Mouse (Mus musculus): Measurements from ENCODE around the gene Tmem170b. TPM values are rescaled to one million over a fixed set of nuclear protein-coding genes. Genes with fewer than 3 reads are reported as not detected.

Gene Tmem170b
- polyA plus RNA-seq (2015; fragmentation: Nextera tagmentation; extraction: Ambion mirVana) = 11.0 and 11.1 TPM in 2 replicates

GRCm38 (mm10) chr13:41605099-41606010 lies at the start of gene Tmem170b:
Gene Tmem170b (plus strand): TSS chr13:41605907.
- WGBS = under 1% methylated on average over 53 of the region's 87 CpGs
- H3K36me3 ChIP-seq (ENCODE audit: control insufficient read depth, insufficient read depth, low read length) = no peaks in the 10 kb centered on the region
- H3K4me2 ChIP-seq (ENCODE audit: low read depth, low read length) = peak within 1 kb of the TSS; percentile 78
- peak; percentile 99 for ATAC-seq (ENCODE audit: low read depth)
- peak within 1 kb of the TSS; percentile 89 for H3K9ac ChIP-seq (ENCODE audit: low read length)
- peaks cover 3% of the 10 kb centered on the region; the same call in 1 of the 2 replicates for H3K4me1 ChIP-seq (replicated peaks; ENCODE audit: control insufficient read depth, insufficient read depth, low read length)
- H3K27ac ChIP-seq (ENCODE audit: low read length) = peak within 1 kb of the TSS; percentile 91
- no peaks in the 10 kb centered on the region for H3K27me3 ChIP-seq (ENCODE audit: control insufficient read depth, insufficient read depth, low read depth, low read length)
- H3K4me3 ChIP-seq (ENCODE audit: low read length) = peak within 1 kb of the TSS; percentile 69
- H3K9me3 ChIP-seq (ENCODE audit: control insufficient read depth, low read length) = no peaks in the 10 kb centered on the region

- no peaks in the 10 kb centered on the region for H3K36me3 ChIP-seq (ENCODE audit: control insufficient read depth, insufficient read depth, low read length)
- H3K27me3 ChIP-seq (ENCODE audit: control insufficient read depth, insufficient read depth, low read depth, low read length) = no peaks in the 10 kb centered on the region
- H3K4me3 ChIP-seq (ENCODE audit: low read length) = no peak overlapping the region
- no peaks in the 10 kb centered on the region for H3K9me3 ChIP-seq (ENCODE audit: control insufficient read depth, low read length)
- H3K27ac ChIP-seq (ENCODE audit: low read length) = no peak overlapping the region
- ATAC-seq (ENCODE audit: low read depth) = no peak
- no peak overlapping the region for H3K9ac ChIP-seq (ENCODE audit: low read length)
- H3K4me2 ChIP-seq (ENCODE audit: low read depth, low read length) = no peak overlapping the region
- H3K4me1 ChIP-seq (replicated peaks; ENCODE audit: control insufficient read depth, insufficient read depth, low read length) = peaks cover 10% of the 10 kb centered on the region
- 81% methylated on average over 4 of the region's 4 CpGs for WGBS
Measured at GRCm38 (mm10) chr13:41561024-41561423, 44.7 kb upstream of the Tmem170b start.

DNA sequence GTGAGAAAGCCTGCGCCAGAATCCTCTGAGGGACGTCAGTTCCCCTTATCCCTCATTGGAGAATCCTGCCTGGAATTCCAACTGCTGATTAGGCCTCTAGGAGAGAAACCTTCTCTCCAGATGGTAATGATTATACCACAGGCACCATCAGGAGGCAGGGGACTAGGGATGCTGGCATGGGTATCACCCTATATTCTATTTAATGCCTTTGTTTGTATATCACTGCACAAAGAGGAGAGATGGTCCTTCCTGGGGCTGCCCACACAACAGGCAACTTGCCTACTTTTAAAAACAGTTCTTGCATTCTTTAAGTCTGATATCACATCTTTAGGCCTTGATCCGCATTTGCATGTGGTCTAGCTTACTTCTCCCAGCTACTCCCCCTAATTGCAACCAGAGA lies 37.3 kb upstream of the Tmem170b start:
- Histone ChIP-seq H3K4me1 (replicated peaks; ENCODE audit: control insufficient read depth, insufficient read depth, low read length) (peaks cover 10% of the 10 kb centered on the region), H3K27ac (ENCODE audit: low read length) (peak overlapping the region; percentile 29; the same call in 1 of the 2 replicates), H3K36me3 (ENCODE audit: control insufficient read depth, insufficient read depth, low read length) (no peaks in the 10 kb centered on the region), H3K9me3 (ENCODE audit: control insufficient read depth, low read length) (no peaks in the 10 kb centered on the region), H3K9ac (ENCODE audit: low read length) (no peak overlapping the region), H3K4me3 (ENCODE audit: low read length) (no peak overlapping the region), H3K27me3 (ENCODE audit: control insufficient read depth, insufficient read depth, low read depth, low read length) (no peaks in the 10 kb centered on the region), H3K4me2 (ENCODE audit: low read depth, low read length) (no peak overlapping the region)
- WGBS = 64% methylated on average over 3 of the region's 3 CpGs
- ATAC-seq (ENCODE audit: low read depth) = no peak

DNA sequence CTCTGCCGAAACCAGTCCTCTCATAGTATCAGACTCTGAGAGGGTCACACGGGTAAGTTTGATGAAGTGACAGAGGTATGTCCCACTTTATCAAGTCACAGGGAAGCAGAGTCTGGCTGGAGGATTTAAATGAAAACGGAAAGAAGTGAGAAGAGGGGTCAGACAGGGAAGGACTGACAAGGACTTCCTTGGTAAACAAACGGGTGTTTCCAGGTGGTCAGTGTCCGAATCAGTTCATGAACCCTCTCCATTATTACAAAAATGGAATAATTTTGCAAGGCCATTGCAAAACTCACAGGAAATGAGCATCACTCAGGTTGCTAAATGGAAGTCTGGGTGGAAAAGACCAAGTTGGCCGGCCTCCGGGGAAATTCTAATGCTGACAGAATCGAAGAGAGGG lies 36.8 kb upstream of the Tmem170b start:
- no peaks in the 10 kb centered on the region for H3K36me3 ChIP-seq (ENCODE audit: control insufficient read depth, insufficient read depth, low read length)
- H3K4me2 ChIP-seq (ENCODE audit: low read depth, low read length) = no peak overlapping the region
- 30% methylated on average over 8 of the region's 8 CpGs for WGBS
- H3K27ac ChIP-seq (ENCODE audit: low read length) = peak overlapping the region; percentile 29; the same call in 1 of the 2 replicates
- no peak overlapping the region for H3K9ac ChIP-seq (ENCODE audit: low read length)
- peak; percentile 83 for ATAC-seq (ENCODE audit: low read depth)
- H3K27me3 ChIP-seq (ENCODE audit: control insufficient read depth, insufficient read depth, low read depth, low read length) = no peaks in the 10 kb centered on the region
- H3K4me1 ChIP-seq (replicated peaks; ENCODE audit: control insufficient read depth, insufficient read depth, low read length) = peaks cover 10% of the 10 kb centered on the region
- H3K9me3 ChIP-seq (ENCODE audit: control insufficient read depth, low read length) = no peaks in the 10 kb centered on the region
- H3K4me3 ChIP-seq (ENCODE audit: low read length) = no peak overlapping the region

- WGBS = 52% methylated on average over 3 of the region's 3 CpGs
- Histone ChIP-seq H3K4me2 (ENCODE audit: low read depth, low read length) (no peak overlapping the region), H3K9me3 (ENCODE audit: control insufficient read depth, low read length) (no peaks in the 10 kb centered on the region), H3K9ac (ENCODE audit: low read length) (no peak overlapping the region), H3K27me3 (ENCODE audit: control insufficient read depth, insufficient read depth, low read depth, low read length) (no peaks in the 10 kb centered on the region), H3K4me3 (ENCODE audit: low read length) (no peak overlapping the region), H3K27ac (ENCODE audit: low read length) (no peak overlapping the region), H3K36me3 (ENCODE audit: control insufficient read depth, insufficient read depth, low read length) (no peaks in the 10 kb centered on the region), H3K4me1 (replicated peaks; ENCODE audit: control insufficient read depth, insufficient read depth, low read length) (peaks cover 10% of the 10 kb centered on the region)
- ATAC-seq (ENCODE audit: low read depth) = no peak
Measured at GRCm38 (mm10) chr13:41569776-41570175, 35.9 kb upstream of the Tmem170b start.

DNA sequence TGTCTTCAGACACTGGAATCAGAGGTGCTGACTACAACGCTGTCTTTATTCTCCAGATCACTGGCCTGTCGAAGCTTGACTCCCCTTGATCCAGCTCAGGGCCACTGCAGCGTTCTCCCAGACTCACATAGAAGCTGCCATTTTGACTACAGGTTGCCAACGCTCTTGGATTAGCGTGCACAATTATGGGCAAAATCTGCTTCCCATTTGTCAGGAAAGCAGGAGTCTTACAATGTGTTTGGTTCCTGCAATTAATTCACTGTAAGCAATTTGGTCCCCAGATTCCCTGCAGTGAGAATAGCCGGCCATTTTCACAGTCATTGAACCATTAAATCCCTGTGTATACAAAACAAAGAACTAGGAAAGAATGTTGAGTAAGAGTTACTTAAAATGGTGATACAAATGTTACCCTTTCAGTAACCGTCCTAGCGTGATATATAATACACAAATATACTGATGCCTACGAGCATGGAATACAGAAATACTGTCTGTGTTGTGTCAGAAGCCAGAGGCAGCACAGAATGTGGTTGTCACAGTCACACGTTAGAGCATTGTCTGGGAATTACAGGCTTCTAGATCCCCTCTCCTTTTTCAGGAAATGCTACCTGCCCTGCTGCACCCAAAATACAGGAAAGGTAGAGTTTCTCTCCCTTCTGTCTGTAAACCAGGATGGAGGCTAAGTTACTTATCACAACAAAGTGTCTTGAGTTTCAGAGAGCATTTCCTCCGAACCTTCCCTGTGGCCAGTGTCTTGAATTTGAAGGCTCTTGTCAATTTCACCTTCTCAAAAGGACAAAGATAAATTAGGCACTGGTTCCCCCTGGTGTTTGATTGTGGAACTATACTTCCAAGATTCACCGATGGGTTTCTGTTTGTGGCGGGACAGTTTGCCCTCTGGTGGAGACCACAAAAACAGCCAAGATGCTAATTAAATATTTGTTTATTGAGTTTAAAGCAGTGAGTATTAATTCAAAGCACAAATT lies 34.0 kb upstream of the Tmem170b start:
- Histone ChIP-seq H3K4me1 (replicated peaks; ENCODE audit: control insufficient read depth, insufficient read depth, low read length) (peaks cover 10% of the 10 kb centered on the region), H3K4me3 (ENCODE audit: low read length) (no peak overlapping the region), H3K9ac (ENCODE audit: low read length) (no peak overlapping the region), H3K36me3 (ENCODE audit: control insufficient read depth, insufficient read depth, low read length) (no peaks in the 10 kb centered on the region), H3K27me3 (ENCODE audit: control insufficient read depth, insufficient read depth, low read depth, low read length) (no peaks in the 10 kb centered on the region), H3K27ac (ENCODE audit: low read length) (no peak overlapping the region), H3K4me2 (ENCODE audit: low read depth, low read length) (no peak overlapping the region), H3K9me3 (ENCODE audit: control insufficient read depth, low read length) (no peaks in the 10 kb centered on the region; the same call in 1 of the 2 replicates)
- ATAC-seq (ENCODE audit: low read depth) = no peak
- WGBS = 55% methylated on average over 13 of the region's 13 CpGs

- Histone ChIP-seq H3K27me3 (ENCODE audit: control insufficient read depth, insufficient read depth, low read depth, low read length) (no peaks in the 10 kb centered on the region), H3K4me3 (ENCODE audit: low read length) (no peak overlapping the region), H3K9ac (ENCODE audit: low read length) (no peak overlapping the region), H3K4me1 (replicated peaks; ENCODE audit: control insufficient read depth, insufficient read depth, low read length) (peaks cover 10% of the 10 kb centered on the region), H3K9me3 (ENCODE audit: control insufficient read depth, low read length) (no peaks in the 10 kb centered on the region; the same call in 1 of the 2 replicates), H3K27ac (ENCODE audit: low read length) (no peak overlapping the region), H3K36me3 (ENCODE audit: control insufficient read depth, insufficient read depth, low read length) (no peaks in the 10 kb centered on the region), H3K4me2 (ENCODE audit: low read depth, low read length) (no peak overlapping the region)
- 49% methylated on average over 4 of the region's 4 CpGs for WGBS
- no peak for ATAC-seq (ENCODE audit: low read depth)
Measured at GRCm38 (mm10) chr13:41572351-41572735, 33.4 kb upstream of the Tmem170b start.

GRCm38 (mm10) chr13:41573126-41573846 lies 32.4 kb upstream of the Tmem170b start:
- Histone ChIP-seq H3K9me3 (ENCODE audit: control insufficient read depth, low read length) (no peaks in the 10 kb centered on the region; the same call in 1 of the 2 replicates), H3K9ac (ENCODE audit: low read length) (no peak overlapping the region), H3K4me2 (ENCODE audit: low read depth, low read length) (no peak overlapping the region), H3K27me3 (ENCODE audit: control insufficient read depth, insufficient read depth, low read depth, low read length) (no peaks in the 10 kb centered on the region), H3K4me3 (ENCODE audit: low read length) (no peak overlapping the region), H3K4me1 (replicated peaks; ENCODE audit: control insufficient read depth, insufficient read depth, low read length) (peaks cover 10% of the 10 kb centered on the region), H3K36me3 (ENCODE audit: control insufficient read depth, insufficient read depth, low read length) (no peaks in the 10 kb centered on the region), H3K27ac (ENCODE audit: low read length) (no peak overlapping the region)
- ATAC-seq (ENCODE audit: low read depth) = no peak
- WGBS = 44% methylated on average over 4 of the region's 4 CpGs

Data from lung, embryonic 16.5 days (tissue).